Comparison of ENCODE assay signal across 10 mouse cellular contexts in the genomic region with DNA sequence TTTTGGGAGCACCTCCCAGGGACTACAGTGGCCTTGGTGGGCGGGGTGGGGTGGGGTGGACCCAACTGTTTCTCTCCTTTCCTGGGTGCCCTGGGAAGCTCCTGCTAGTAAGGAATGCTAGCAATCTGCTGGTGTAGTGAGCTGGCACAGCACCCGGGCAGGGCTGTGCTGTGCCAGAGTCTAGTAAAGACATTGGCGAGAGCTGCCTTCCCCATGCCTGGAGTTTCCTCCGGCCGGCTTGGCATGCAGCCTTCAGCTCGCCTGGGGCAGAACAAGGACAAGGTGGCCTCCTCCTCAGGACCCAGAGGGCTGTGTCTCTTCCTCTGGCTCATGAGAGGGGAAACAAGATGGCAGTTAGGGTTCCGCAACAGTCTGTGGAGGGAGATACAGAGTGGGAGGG.
DNase-seq lines count a peak whose midpoint lies in the region; ATAC-seq lines count a peak whose summit lies in the region.
"Had no signal": no experiment of that assay in that cellular context is flagged by ENCODE, and none has a peak within 500 bp of the region (broad histone marks: within the 10 kb centered on the region; RNA-seq: fewer than 3 reads in every experiment).

No protein-coding gene starts in this region.

- no peak overlapping the region for H3K9ac ChIP-seq in forebrain, embryonic 15.5 days (replicated peaks)

- H3K4me1 ChIP-seq in forebrain, embryonic 10.5 days = peaks cover 78% of the 10 kb centered on the region
- H3K4me1 ChIP-seq in forebrain, embryonic 15.5 days = peaks cover 61% of the 10 kb centered on the region

- no peak for DNase-seq in forebrain, embryonic 10.5 days (ENCODE audit: extremely low spot score, low spot score)
- DNase-seq in urinary bladder, postnatal 14 days (ENCODE audit: low spot score) = peak; percentile 65
- no peak for DNase-seq in urinary bladder, postnatal 25 days (ENCODE audit: low spot score)
- peak; percentile 76 to 77 for DNase-seq in heart, postnatal 10 days
- DNase-seq in testis, postnatal 14 days (ENCODE audit: low spot score) = peak; percentile 63
- DNase-seq in spleen, adult 18-20 months = no peak
- DNase-seq in spleen, postnatal 10 days (ENCODE audit: low spot score in 2 of 2) = no peak

- intact Hi-C loops in heart, postnatal 10 days (cut with DNase I) = loop anchor here (10.0 kb wide), 1 partner anchor 55 kb away; no protein-coding TSS in a partner anchor

- no peak overlapping the region for H3K4me2 ChIP-seq in forebrain, embryonic 15.5 days (replicated peaks)

- no peak for ATAC-seq in forebrain, embryonic 15.5 days (replicated peaks)

- WGBS in forebrain, embryonic 10.5 days = 82% methylated on average over 7 of the region's 7 CpGs
- 48% methylated on average over 7 of the region's 7 CpGs for WGBS in forebrain, embryonic 15.5 days

- no peaks in the 10 kb centered on the region for H3K9me3 ChIP-seq in forebrain, embryonic 10.5 days
- H3K9me3 ChIP-seq in forebrain, embryonic 15.5 days = no peaks in the 10 kb centered on the region

- H3K27ac ChIP-seq in forebrain, embryonic 10.5 days = peak overlapping the region; percentile 45
- H3K27ac ChIP-seq in forebrain, embryonic 15.5 days (replicated peaks) = no peak overlapping the region
- H3K27ac ChIP-seq: layer of hippocampus, adult 2 months; macrophage had no signal

- peaks cover 94% of the 10 kb centered on the region for H3K27me3 ChIP-seq in forebrain, embryonic 10.5 days (ENCODE audit: poor library complexity, severe bottlenecking)
- H3K27me3 ChIP-seq in forebrain, embryonic 15.5 days = peaks cover 25% of the 10 kb centered on the region

- no peaks in the 10 kb centered on the region for H3K36me3 ChIP-seq in forebrain, embryonic 10.5 days (replicated peaks)
- H3K36me3 ChIP-seq in forebrain, embryonic 15.5 days = no peaks in the 10 kb centered on the region

- H3K4me3 ChIP-seq in forebrain, embryonic 10.5 days = no peak overlapping the region
- H3K4me3 ChIP-seq in forebrain, embryonic 15.5 days = no peak overlapping the region
- H3K4me3 ChIP-seq: layer of hippocampus, adult 2 months had no signal

Comparison
In these comparisons a context has a peak if more than half of its experiments do, and no peak if none do; other contexts are left out.
1. DNase-seq: peak in urinary bladder, postnatal 14 days (single experiment), heart, postnatal 10 days (2 of 2) and testis, postnatal 14 days (single experiment); none in forebrain, embryonic 10.5 days (single experiment), urinary bladder, postnatal 25 days (single experiment), spleen, adult 18-20 months (0 of 2) and spleen, postnatal 10 days (0 of 2).